Mouse (Mus musculus) kidney, postnatal 0 days (tissue): ENCODE data around the gene Arhgap4. TPM values are rescaled to one million over a fixed set of nuclear protein-coding genes. Genes with fewer than 3 reads are reported as not detected.
A peak's percentile ranks its signal among the peaks of the same experiment; 100 is the strongest.

Source experiments
- ATAC-seq: fragments of 200-750 bp; cut with Nextera tagmentation; replicated peaks from 2 replicates; pipeline ENCODE4 v1.8.0; 2017; ENCODE audit warnings: low read depth, moderate number of reproducible peaks, moderate TSS enrichment, moderate library complexity; ENCODE audit not compliant: low FRiP score
- DNase-seq: peaks from one replicate; pipeline ENCODE4 v3.0.0-alpha.2; 2016; ENCODE audit warnings: low spot score
- H3K27ac ChIP-seq: fragments of 300-500 bp; sonication (generic); 2 replicates; pipeline ENCODE4 v1.5.1; 2014; ENCODE audit warnings: mild to moderate bottlenecking
- H3K27me3 ChIP-seq: fragments of 300-500 bp; sonication (generic); 2 replicates; pipeline ENCODE4 v1.6.1; 2014; ENCODE audit warnings: low read length, mixed read lengths; ENCODE audit not compliant: insufficient read depth
- H3K36me3 ChIP-seq: fragments of 300-500 bp; sonication (generic); 2 replicates; pipeline ENCODE4 v1.6.1; 2014; ENCODE audit warnings: low read length, mixed read lengths; ENCODE audit not compliant: insufficient read depth
- H3K4me1 ChIP-seq: fragments of 300-500 bp; sonication (generic); replicated peaks from 2 replicates; pipeline ENCODE4 v1.6.1; 2014; ENCODE audit warnings: antibody characterized with exemption, low read length, mixed read lengths; ENCODE audit not compliant: insufficient read depth
- H3K4me2 ChIP-seq: fragments of 300-500 bp; sonication (generic); 2 replicates; pipeline ENCODE4 v1.6.1; 2014; ENCODE audit warnings: mild to moderate bottlenecking, low read length, moderate library complexity, mixed read lengths
- H3K4me3 ChIP-seq: fragments of 300-500 bp; sonication (generic); replicated peaks from 2 replicates; pipeline ENCODE4 v1.5.1; 2014; ENCODE audit warnings: low read depth, low read length
- H3K9ac ChIP-seq: fragments of 300-500 bp; sonication (generic); 2 replicates; pipeline ENCODE4 v1.6.1; 2014; ENCODE audit warnings: low read depth, low read length
- H3K9me3 ChIP-seq: fragments of 300-500 bp; sonication (generic); replicated peaks from 2 replicates; pipeline ENCODE4 v1.6.1; 2016; ENCODE audit warnings: low read length, inconsistent platforms, mixed read lengths
- CTCF ChIP-seq: IDR thresholded peaks from 2 replicates; pipeline ENCODE4 v1.5.1; 2016; ENCODE audit warnings: antibody characterized with exemption, low read depth, mild to moderate bottlenecking, moderate library complexity
- WGBS: fragments of 180-500 bp; shearing (Covaris S2); extraction: QIAGEN DNeasy Blood & Tissue Kit; methylation state at CpG from one replicate; pipeline ENCODE4 v1.1.7; 2014; 5-methylcytosine and 5-hydroxymethylcytosine counted together
- polyA plus RNA-seq: library from polyadenylated mRNA; unstranded; fragments of >200 nt; fragmentation: Nextera tagmentation; extraction: Ambion mirVana; gene quantifications from 2 replicates; pipeline ENCODE4 v1.2.1, GENCODE M21; 2015

The Arhgap4 gene
- polyA plus RNA-seq, 1 experiment from 2014 or later: 2.8 TPM

DNA sequence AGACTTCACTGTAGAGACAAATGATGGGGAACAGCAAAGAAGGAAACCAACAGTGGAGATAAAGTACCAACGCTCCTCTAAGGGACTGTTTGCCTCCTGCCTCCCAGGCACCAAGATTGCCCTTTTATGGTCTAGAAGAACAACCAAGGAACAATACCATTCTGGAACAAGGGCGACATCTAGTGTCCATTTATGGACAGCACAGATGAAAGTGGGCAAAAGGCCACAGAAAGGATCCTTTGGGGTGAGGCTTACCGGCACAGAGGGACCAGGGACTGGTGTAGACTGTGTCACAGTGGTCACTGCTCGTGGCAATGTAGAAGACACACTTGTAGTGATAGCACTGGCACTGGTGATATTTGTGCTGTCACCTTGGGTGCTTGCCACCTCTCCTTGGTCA is 27.0 kb upstream of the Arhgap4 start:
- DNase-seq: peak; percentile 64
- ATAC-seq: peak; percentile 47

DNA sequence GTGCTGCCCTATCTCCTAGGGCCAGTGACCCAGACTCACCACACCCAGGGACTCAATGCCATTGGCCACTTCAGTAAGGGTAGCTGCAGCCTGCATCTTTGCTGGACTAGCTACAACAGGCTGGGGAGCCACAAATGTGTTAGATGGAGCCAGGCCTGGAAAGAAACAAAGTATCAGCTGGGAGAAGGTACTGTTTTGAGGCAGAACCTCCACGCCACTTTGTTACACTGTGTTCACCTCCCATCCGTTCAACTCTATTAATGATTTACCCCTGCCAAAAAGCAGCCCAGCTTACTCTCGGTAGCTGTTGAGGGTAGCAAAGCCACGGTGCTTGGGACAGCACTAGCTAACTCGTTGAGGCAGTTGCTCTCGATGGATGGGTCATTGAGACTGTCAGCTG is 25.2 kb upstream of the Arhgap4 start:
- peaks cover 27% of the 10 kb centered on the region for H3K36me3 ChIP-seq
- no peaks in the 10 kb centered on the region for H3K9me3 ChIP-seq
- H3K27ac ChIP-seq: no peak overlapping the region
- H3K4me2 ChIP-seq: no peak overlapping the region
- no peak overlapping the region for H3K9ac ChIP-seq
- no peaks in the 10 kb centered on the region for H3K27me3 ChIP-seq
- TF ChIP-seq CTCF: no peak
- ATAC-seq: no peak
- no peaks in the 10 kb centered on the region for H3K4me1 ChIP-seq
- DNase-seq: no peak
- no peak overlapping the region for H3K4me3 ChIP-seq
- 66% methylated on average over 6 of the region's 6 CpGs for WGBS

More for the DNA sequence above, 27.0 kb upstream of the Arhgap4 start:
- Histone ChIP-seq H3K9me3 (no peaks in the 10 kb centered on the region), H3K4me1 (no peaks in the 10 kb centered on the region), H3K4me3 (no peak overlapping the region), H3K27ac (no peak overlapping the region), H3K27me3 (no peaks in the 10 kb centered on the region), H3K36me3 (peaks cover 36% of the 10 kb centered on the region), H3K4me2 (no peak overlapping the region), H3K9ac (no peak overlapping the region)
- peak; percentile 81 for TF ChIP-seq CTCF
- WGBS: 37% methylated on average over 4 of the region's 4 CpGs

DNA sequence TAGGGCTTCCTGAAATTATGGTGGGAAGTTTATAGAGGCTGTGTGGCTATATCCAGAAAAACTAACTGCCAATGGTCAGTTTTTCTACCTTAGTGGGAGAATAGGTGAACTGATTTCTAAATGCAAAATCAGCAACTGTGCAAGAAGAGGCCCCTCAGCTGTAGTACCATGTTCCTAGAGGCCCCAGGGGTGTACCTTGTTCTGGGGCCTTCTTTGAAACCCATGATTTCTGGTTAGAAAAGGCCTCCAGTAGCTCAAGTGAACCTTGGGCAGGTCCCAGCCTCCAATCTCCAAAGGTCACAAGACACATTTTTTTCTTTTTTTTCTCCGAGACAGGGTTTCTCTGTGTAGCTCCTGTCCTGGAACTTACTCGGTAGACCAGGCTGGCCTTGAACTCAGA is 20.6 kb upstream of the Arhgap4 start:
- Histone ChIP-seq H3K4me2 (no peak overlapping the region), H3K4me1 (no peaks in the 10 kb centered on the region), H3K36me3 (peaks cover 5% of the 10 kb centered on the region; the same call in 1 of the 2 replicates), H3K27me3 (no peaks in the 10 kb centered on the region), H3K9ac (no peak overlapping the region), H3K9me3 (no peaks in the 10 kb centered on the region), H3K27ac (no peak overlapping the region), H3K4me3 (no peak overlapping the region)
- 95% methylated on average over 2 of the region's 2 CpGs for WGBS
- no peak for DNase-seq
- TF ChIP-seq CTCF: no peak
- ATAC-seq: no peak

DNA sequence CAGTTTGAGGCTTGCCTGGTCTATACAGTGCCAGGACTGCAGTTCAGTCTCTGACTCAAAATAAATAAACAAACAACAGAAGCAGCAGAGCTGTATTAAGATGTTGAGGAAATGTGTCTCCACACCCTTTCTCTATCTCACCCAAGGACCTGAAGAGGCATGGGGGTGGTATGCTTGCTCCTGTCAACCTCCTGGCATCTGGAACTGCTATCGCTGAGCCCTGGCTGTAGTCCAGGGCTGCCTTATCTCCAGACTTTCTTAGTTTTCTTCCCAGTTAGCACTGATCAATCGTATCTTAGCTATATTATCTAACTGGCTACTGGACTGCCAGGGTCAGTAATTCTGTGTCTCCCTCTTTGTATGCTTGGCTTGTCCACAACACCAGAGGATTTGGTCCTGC is 20.2 kb upstream of the Arhgap4 start:
- Histone ChIP-seq H3K9me3 (no peaks in the 10 kb centered on the region), H3K27ac (no peak overlapping the region), H3K4me1 (no peaks in the 10 kb centered on the region), H3K27me3 (no peaks in the 10 kb centered on the region), H3K9ac (no peak overlapping the region), H3K36me3 (peaks cover 5% of the 10 kb centered on the region; the same call in 1 of the 2 replicates), H3K4me2 (no peak overlapping the region), H3K4me3 (no peak overlapping the region)
- ATAC-seq (no peak), DNase-seq (no peak)
- TF ChIP-seq CTCF: no peak
- WGBS: 78% methylated on average over 2 of the region's 2 CpGs

DNA sequence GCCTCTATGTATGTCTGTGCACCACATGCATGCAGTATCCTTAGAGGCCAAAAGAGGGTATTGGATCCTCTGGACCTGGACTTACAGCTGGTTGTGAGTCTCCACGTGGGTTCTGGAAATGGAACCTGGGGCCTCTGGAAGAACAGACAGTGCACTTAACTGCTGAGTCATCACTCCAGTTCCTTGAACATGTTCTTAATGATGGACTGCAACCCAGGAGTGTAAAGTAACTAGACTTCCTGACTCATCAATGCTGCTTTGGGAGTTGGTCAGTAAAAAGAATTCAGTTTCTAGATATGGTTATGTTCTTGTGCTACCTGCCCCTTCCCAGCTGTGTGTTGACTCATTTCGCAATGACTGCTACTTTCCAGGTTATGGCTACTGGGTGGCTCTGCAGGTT is 10.2 kb upstream of the Arhgap4 start:
- 81% methylated on average over 2 of the region's 2 CpGs for WGBS
- no peak overlapping the region for H3K27ac ChIP-seq
- no peak for TF ChIP-seq CTCF
- no peak overlapping the region for H3K4me3 ChIP-seq
- H3K4me2 ChIP-seq: no peak overlapping the region
- H3K4me1 ChIP-seq: no peaks in the 10 kb centered on the region
- H3K9me3 ChIP-seq: no peaks in the 10 kb centered on the region
- no peak for ATAC-seq
- no peaks in the 10 kb centered on the region for H3K36me3 ChIP-seq
- H3K27me3 ChIP-seq: no peaks in the 10 kb centered on the region
- DNase-seq: no peak
- H3K9ac ChIP-seq: no peak overlapping the region

DNA sequence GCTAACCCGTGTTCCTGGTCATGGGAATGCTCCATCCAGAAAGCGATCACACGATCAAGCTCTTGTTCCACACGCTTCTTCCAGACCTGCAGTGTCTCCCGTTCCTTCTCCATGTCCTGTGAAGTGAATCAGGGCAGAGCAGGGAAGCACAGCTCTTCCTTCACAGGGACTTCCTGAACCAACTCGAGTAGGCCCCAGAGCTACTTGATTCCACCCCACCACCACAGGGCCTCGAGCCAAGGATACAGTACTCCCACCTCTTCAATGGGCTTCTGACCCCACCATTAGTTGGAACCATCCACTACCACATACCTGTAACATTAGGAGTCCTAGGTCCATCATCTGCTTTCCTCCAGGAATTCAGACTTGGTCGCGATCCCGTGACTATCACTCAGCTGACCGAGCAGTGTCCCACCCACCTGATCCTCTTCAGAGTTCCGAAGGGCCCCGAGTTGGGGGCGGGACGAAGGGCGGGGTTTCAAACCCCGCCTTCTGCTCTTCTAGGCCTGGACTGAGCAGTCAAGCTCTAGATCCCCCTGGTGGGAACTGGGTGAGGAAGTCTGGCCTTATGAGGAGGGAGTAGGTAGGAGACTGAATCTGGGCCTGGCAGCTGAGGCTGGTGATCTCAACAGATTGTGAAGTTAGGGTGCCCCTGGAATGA is 8.9 kb upstream of the Arhgap4 start, which contains the start of gene Renbp:
TSS of gene Renbp (minus strand) at position 449 of the 661 bp plus-strand sequence.
- ATAC-seq (peak; percentile 98), DNase-seq (peak; percentile 88)
- WGBS: 45% methylated on average over 17 of the region's 17 CpGs
- Histone ChIP-seq H3K27ac (no peak within 1 kb of the TSS), H3K36me3 (no peaks in the 10 kb centered on the region), H3K4me2 (peak within 1 kb of the TSS; percentile 50), H3K9ac (0 out of 2 replicates have a peak within 1 kb of the TSS, but pooled peaks have one; percentile 49), H3K9me3 (no peaks in the 10 kb centered on the region), H3K27me3 (no peaks in the 10 kb centered on the region), H3K4me3 (peak within 1 kb of the TSS; percentile 29), H3K4me1 (no peaks in the 10 kb centered on the region)
- peak; percentile 54 for TF ChIP-seq CTCF

DNA sequence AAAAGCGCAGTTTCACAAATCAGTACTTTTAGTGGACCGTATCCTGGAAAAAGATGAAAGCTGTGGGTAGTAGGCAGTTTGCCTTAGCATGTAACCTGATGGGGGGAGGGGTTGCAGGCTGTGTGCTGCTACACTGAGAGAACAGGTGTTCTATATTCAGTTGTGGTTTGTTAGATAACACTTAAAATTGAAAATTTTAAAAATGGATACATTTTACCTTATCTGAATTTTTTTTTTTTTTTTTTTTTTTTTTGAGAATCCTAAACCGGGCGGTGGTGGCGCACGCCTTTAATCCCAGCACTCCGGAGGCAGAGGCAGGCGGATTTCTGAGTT is 846 bp upstream of the Arhgap4 start:
- Histone ChIP-seq H3K27me3 (no peaks in the 10 kb centered on the region), H3K27ac (no peak overlapping the region), H3K9ac (no peak overlapping the region), H3K36me3 (no peaks in the 10 kb centered on the region), H3K9me3 (no peaks in the 10 kb centered on the region), H3K4me1 (no peaks in the 10 kb centered on the region), H3K4me3 (peak overlapping the region; percentile 50), H3K4me2 (peak overlapping the region; percentile 63)
- no peak for TF ChIP-seq CTCF
- WGBS: 78% methylated on average over 8 of the region's 8 CpGs
- DNase-seq: no peak
- no peak for ATAC-seq
